Comparison of ENCODE assay signal across 24 mouse cellular contexts in genomic region chr9:70110871-70111270, GRCm38 (mm10).
"Had no signal": no experiment of that assay in that cellular context is flagged by ENCODE, and none has a peak within 500 bp of the region (broad histone marks: within the 10 kb centered on the region; RNA-seq: fewer than 3 reads in every experiment).

No protein-coding gene starts in this region.

- H3K27ac ChIP-seq: gastrocnemius, adult 2 months; hindbrain, embryonic 15.5 days; intestine, embryonic 15.5 days; layer of hippocampus, adult 2 months; left cerebral cortex, adult 2 months; limb, embryonic 10.5 days; limb, embryonic 12.5 days; liver, embryonic 13.5 days; liver, embryonic 15.5 days had no signal

- H3K9ac ChIP-seq: hindbrain, embryonic 15.5 days; intestine, embryonic 15.5 days; liver, embryonic 13.5 days; liver, embryonic 15.5 days had no signal

- H3K9me3 ChIP-seq: heart, embryonic 10.5 days; heart, embryonic 12.5 days; hindbrain, embryonic 15.5 days; intestine, embryonic 15.5 days; limb, embryonic 10.5 days; limb, embryonic 12.5 days; liver, embryonic 13.5 days; liver, embryonic 15.5 days had no signal

- H3K4me1 ChIP-seq: liver, embryonic 13.5 days; liver, embryonic 15.5 days had no signal

- H3K36me3 ChIP-seq: heart, embryonic 10.5 days; heart, embryonic 12.5 days; hindbrain, embryonic 15.5 days; intestine, embryonic 15.5 days; limb, embryonic 10.5 days; limb, embryonic 12.5 days; liver, embryonic 13.5 days; liver, embryonic 15.5 days had no signal

- H3K27me3 ChIP-seq: hindbrain, embryonic 15.5 days; intestine, embryonic 15.5 days; limb, embryonic 12.5 days had no signal

- H3K4me2 ChIP-seq: liver, embryonic 15.5 days had no signal

- ATAC-seq: inflammation-experienced regulatory T-cells, adult 6 months; intestine, embryonic 15.5 days; intestine, postnatal 0 days had no signal

- H3K4me3 ChIP-seq: gastrocnemius, adult 2 months; layer of hippocampus, adult 2 months; left cerebral cortex, adult 2 months; liver, embryonic 13.5 days; liver, embryonic 15.5 days had no signal

- DNase-seq: gastrocnemius, adult 2 months; gastrocnemius, postnatal 10 days; gastrocnemius, postnatal 25 days; heart, adult 18-20 months; heart, postnatal 10 days; heart, postnatal 4 days; kidney, adult 18-20 months; kidney, adult 8-10 months; kidney, postnatal 10 days; kidney, postnatal 25 days; kidney, postnatal 4 days; liver; liver, embryonic 13.5 days had no signal
